Comparison of ENCODE assay signal across 17 mouse cellular contexts in the genomic region with DNA sequence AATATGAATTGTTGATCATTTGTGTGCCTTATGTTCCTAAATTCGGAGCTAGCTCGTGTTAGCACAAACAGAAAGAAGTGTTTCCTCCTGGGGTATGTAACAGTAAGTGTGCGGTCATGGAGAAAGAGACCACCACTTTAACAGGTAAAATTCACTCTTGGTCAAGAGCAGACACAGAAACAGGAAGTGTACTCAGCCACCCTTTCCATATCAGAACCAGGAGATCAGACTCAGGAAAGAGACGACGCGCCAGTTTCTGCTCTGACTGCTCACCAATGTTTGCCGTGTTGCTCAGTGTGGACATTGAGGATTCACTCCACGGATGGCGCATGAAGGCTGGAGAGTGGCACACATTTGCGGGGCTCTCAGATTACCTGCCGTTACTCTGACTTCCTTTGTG.
DNase-seq lines count a peak whose midpoint lies in the region; ATAC-seq and TF ChIP-seq lines count a peak whose summit lies in the region.
"Had no signal": no experiment of that assay in that cellular context is flagged by ENCODE, and none has a peak within 500 bp of the region (broad histone marks: within the 10 kb centered on the region; RNA-seq: fewer than 3 reads in every experiment).

No protein-coding gene starts in this region.

- WGBS in liver, postnatal 0 days (ENCODE audit: insufficient replicate concordance): 31% methylated on average over 11 of the region's 11 CpGs
- WGBS in liver, embryonic 11.5 days: 55% methylated on average over 11 of the region's 11 CpGs

- TF ChIP-seq CTCF in liver, postnatal 0 days (IDR thresholded peaks at IDR 0.05; ENCODE audit: low read depth): no peak

- H3K27ac ChIP-seq in liver, postnatal 0 days (ENCODE audit: low read depth): no peak overlapping the region
- H3K27ac ChIP-seq in liver, embryonic 11.5 days (ENCODE audit: low read depth, low read length): no peak overlapping the region
- H3K27ac ChIP-seq: embryonic facial prominence, embryonic 10.5 days; gastrocnemius, adult 2 months; hindbrain, embryonic 12.5 days; limb, embryonic 12.5 days; liver, embryonic 13.5 days; macrophage had no signal

- ATAC-seq in liver, postnatal 0 days: no peak
- no peak for ATAC-seq in liver, embryonic 11.5 days (replicated peaks; ENCODE audit: low FRiP score)
- peak; percentile 52 for ATAC-seq in common myeloid progenitor, adult 5-6 weeks (replicated peaks; ENCODE audit: low read depth, poor library complexity, severe bottlenecking)
- ATAC-seq in monocyte, adult 5-6 weeks (replicated peaks; ENCODE audit: insufficient number of reproducible peaks, low FRiP score, low TSS enrichment, poor library complexity, severe bottlenecking): peak; percentile 34; the same call in 1 of the 2 replicates
- ATAC-seq: intestine, postnatal 0 days; midbrain, embryonic 16.5 days had no signal

- H3K4me3 ChIP-seq in liver, postnatal 0 days (ENCODE audit: low read depth, low read length): no peak overlapping the region
- no peak overlapping the region for H3K4me3 ChIP-seq in liver, embryonic 11.5 days (ENCODE audit: low read depth, low read length)
- H3K4me3 ChIP-seq: embryonic facial prominence, embryonic 10.5 days; gastrocnemius, adult 2 months; hindbrain, embryonic 12.5 days; limb, embryonic 12.5 days; liver, embryonic 13.5 days had no signal

- no peak for TF ChIP-seq EP300 in liver, postnatal 0 days (IDR thresholded peaks at IDR 0.05; ENCODE audit: low read depth)

- no peaks in the 10 kb centered on the region for H3K9me3 ChIP-seq in liver, postnatal 0 days (ENCODE audit: low read length)
- no peaks in the 10 kb centered on the region for H3K9me3 ChIP-seq in liver, embryonic 11.5 days (ENCODE audit: control insufficient read depth, low read length)
- H3K9me3 ChIP-seq: embryonic facial prominence, embryonic 10.5 days; G1E; hindbrain, embryonic 12.5 days; limb, embryonic 12.5 days; liver, embryonic 13.5 days had no signal

- H3K4me2 ChIP-seq in liver, postnatal 0 days (ENCODE audit: low read depth, low read length): 0 out of 2 replicates have a peak overlapping the region, but pooled peaks have one; percentile 22
- H3K4me2 ChIP-seq in liver, embryonic 11.5 days: no peak overlapping the region
- H3K4me2 ChIP-seq: hindbrain, embryonic 12.5 days; limb, embryonic 12.5 days; liver, embryonic 13.5 days had no signal

- intact Hi-C loops in gastrocnemius, postnatal 14 days (cut with DNase I; ENCODE audit: low total_unique reads): no loop called here

- no peaks in the 10 kb centered on the region for H3K27me3 ChIP-seq in liver, postnatal 0 days (ENCODE audit: insufficient read depth, low read length)
- no peaks in the 10 kb centered on the region for H3K27me3 ChIP-seq in liver, embryonic 11.5 days (replicated peaks; ENCODE audit: control insufficient read depth, insufficient read depth, low read length)
- H3K27me3 ChIP-seq: hindbrain, embryonic 12.5 days; limb, embryonic 12.5 days; liver, embryonic 13.5 days had no signal

- H3K4me1 ChIP-seq in liver, postnatal 0 days (ENCODE audit: insufficient read depth): no peaks in the 10 kb centered on the region
- H3K4me1 ChIP-seq in liver, embryonic 11.5 days (replicated peaks; ENCODE audit: control insufficient read depth, insufficient read depth, low read length): no peaks in the 10 kb centered on the region

- no peaks in the 10 kb centered on the region for H3K36me3 ChIP-seq in liver, postnatal 0 days (replicated peaks; ENCODE audit: insufficient read depth, low read length)
- no peaks in the 10 kb centered on the region for H3K36me3 ChIP-seq in liver, embryonic 11.5 days (ENCODE audit: control insufficient read depth, insufficient read depth, low read length)
- H3K36me3 ChIP-seq: embryonic facial prominence, embryonic 10.5 days; G1E; hindbrain, embryonic 12.5 days; limb, embryonic 12.5 days; liver, embryonic 13.5 days had no signal

- H3K9ac ChIP-seq in liver, postnatal 0 days (replicated peaks): no peak overlapping the region
- H3K9ac ChIP-seq in liver, embryonic 11.5 days (ENCODE audit: low read depth, low read length): no peak overlapping the region
- H3K9ac ChIP-seq: hindbrain, embryonic 12.5 days; limb, embryonic 12.5 days; liver, embryonic 13.5 days had no signal

- DNase-seq in liver, postnatal 0 days: no peak
- no peak for DNase-seq in liver, embryonic 11.5 days (ENCODE audit: low spot score)
- peak; percentile 41 for DNase-seq in A20 (ENCODE audit: low read depth, low spot score)
- DNase-seq in gastrocnemius, postnatal 14 days: no peak
- no peak for DNase-seq in cerebellum, adult 8-10 months
- DNase-seq: cerebellum, adult 2 months; gastrocnemius, adult 2 months; liver, embryonic 13.5 days had no signal

Comparison
In these comparisons a context has a peak if more than half of its experiments do, and no peak if none do; other contexts are left out.
1. ATAC-seq: peak in common myeloid progenitor, adult 5-6 weeks (single experiment) and monocyte, adult 5-6 weeks (single experiment); none in liver, postnatal 0 days (single experiment) and liver, embryonic 11.5 days (single experiment).